Mouse (Mus musculus): ENCODE measurements at regions not wholly inside any gene's neighbourhood (a gene's known extent, or its start where the extent isn't known, plus 50 kb on each side); places are given as distances from the start of the nearest gene placed in this dataset.

DNA sequence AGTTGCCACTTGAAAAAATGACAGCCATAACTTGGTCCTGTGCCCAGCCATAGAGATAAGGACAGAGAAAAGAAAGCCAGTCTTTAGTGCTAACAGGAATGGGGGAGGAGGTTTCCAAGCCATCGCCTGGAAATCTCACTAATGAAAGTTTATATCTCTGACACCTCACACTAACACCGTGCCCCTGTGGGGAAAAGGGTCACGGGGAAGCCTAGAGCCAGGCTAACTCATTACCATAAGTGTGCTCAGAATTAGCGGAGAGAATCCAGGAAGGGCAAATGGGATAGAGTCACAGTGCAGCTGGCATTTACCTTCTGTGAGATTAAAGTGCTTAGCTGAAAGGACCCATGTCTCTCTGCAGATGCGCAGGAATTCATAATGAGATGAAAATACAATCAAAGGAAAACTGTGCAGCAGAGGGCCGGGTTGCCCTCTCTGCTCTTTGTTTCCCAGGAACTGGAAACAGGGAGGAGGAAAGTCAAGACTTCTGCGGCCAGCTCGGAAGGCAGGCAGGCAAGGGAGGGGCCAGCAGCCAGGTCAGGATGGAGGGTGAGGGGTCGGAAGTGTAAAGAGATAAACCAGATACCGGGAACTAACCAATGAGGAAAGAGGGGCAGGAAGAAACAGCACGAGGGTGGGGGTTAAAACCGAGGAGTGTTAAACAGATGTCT lies 945.7 kb upstream of the Car8 start:
- Histone ChIP-seq H3K4me1 (ENCODE audit: insufficient read depth, low read depth, low read length) (no peaks in the 10 kb centered on the region), H3K27me3 (ENCODE audit: insufficient read depth, low read length) (0 out of 2 replicates have a peak, but pooled peaks cover 8% of the 10 kb centered on the region), H3K9me3 (replicated peaks) (no peaks in the 10 kb centered on the region), H3K36me3 (replicated peaks) (no peaks in the 10 kb centered on the region), H3K4me3 (ENCODE audit: low read depth, low read length) (no peak overlapping the region)
- TF ChIP-seq GATA2 (IDR thresholded peaks at IDR 0.05; ENCODE audit: borderline replicate concordance, low read depth, low read length) (no peak), POLR2AphosphoS5 (IDR thresholded peaks at IDR 0.05; ENCODE audit: insufficient replicate concordance, low read depth, low read length) (no peak), TAL1 (conservative IDR thresholded peaks at IDR 0.05; ENCODE audit: low read depth, low read length) (no peak), CTCF (IDR thresholded peaks at IDR 0.05; ENCODE audit: low read depth, low read length) (no peak), GATA1 (IDR thresholded peaks at IDR 0.05; ENCODE audit: borderline replicate concordance, low read length) (no peak)
- no peak for DNase-seq (ENCODE audit: low spot score)
- ATAC-seq (ENCODE audit: extremely low read depth, insufficient number of reproducible peaks, low FRiP score, poor library complexity, severe bottlenecking) = no peak

DNA sequence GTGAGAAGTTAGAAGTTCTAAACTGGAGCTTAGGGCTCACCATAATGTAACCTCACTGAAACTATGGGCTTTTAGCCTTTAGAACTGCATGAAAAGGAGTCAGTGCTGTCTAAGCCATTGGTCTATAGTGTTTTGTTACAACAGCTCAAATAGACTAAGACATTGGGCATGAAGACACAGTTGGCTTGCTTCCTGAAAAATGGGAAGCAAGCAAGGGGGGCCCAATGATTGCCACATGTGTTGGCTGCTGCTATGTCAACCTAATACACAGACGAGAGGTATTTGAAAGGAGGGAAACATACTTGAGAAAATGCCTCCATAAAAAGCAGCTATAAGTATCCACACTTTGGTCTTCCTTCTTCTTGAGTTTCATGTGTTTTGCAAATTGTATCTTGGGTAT lies 935.5 kb upstream of the Car8 start:
- DNase-seq (ENCODE audit: low spot score) (no peak), ATAC-seq (ENCODE audit: extremely low read depth, insufficient number of reproducible peaks, low FRiP score, poor library complexity, severe bottlenecking) (no peak)
- TF ChIP-seq TAL1 (conservative IDR thresholded peaks at IDR 0.05; ENCODE audit: low read depth, low read length) (no peak), POLR2AphosphoS5 (IDR thresholded peaks at IDR 0.05; ENCODE audit: insufficient replicate concordance, low read depth, low read length) (no peak)
- no peak overlapping the region for H3K4me3 ChIP-seq (ENCODE audit: low read depth, low read length)
- no peaks in the 10 kb centered on the region for H3K4me1 ChIP-seq (ENCODE audit: insufficient read depth, low read depth, low read length)
- H3K27me3 ChIP-seq (ENCODE audit: insufficient read depth, low read length) = no peaks in the 10 kb centered on the region
- H3K36me3 ChIP-seq (replicated peaks) = no peaks in the 10 kb centered on the region
- H3K9me3 ChIP-seq (replicated peaks) = no peaks in the 10 kb centered on the region

DNA sequence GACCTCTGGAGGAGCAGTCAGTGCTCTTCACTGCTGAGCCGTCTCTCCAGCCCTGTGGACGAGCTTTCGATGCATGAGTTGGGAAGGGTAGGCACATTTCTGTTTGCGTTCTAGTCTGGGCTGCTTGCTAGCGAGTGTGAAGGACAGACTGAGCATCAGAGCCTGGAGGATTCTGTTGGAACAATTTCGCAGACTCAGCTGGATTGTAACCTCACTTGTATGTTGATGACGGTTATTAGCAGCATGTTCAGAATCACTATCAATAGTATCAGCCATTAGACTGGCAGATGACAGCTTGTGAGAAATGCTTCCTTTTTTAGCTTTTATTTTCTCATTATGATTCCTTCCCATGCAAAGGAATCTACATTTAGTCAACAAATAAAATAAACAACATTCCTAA lies 923.5 kb upstream of the Car8 start:
- Histone ChIP-seq H3K36me3 (replicated peaks) (no peaks in the 10 kb centered on the region), H3K9me3 (replicated peaks) (no peaks in the 10 kb centered on the region), H3K27me3 (ENCODE audit: insufficient read depth, low read length) (no peaks in the 10 kb centered on the region), H3K4me3 (ENCODE audit: low read depth, low read length) (no peak overlapping the region), H3K4me1 (ENCODE audit: insufficient read depth, low read depth, low read length) (no peaks in the 10 kb centered on the region)
- TF ChIP-seq GATA2 (IDR thresholded peaks at IDR 0.05; ENCODE audit: borderline replicate concordance, low read depth, low read length) = no peak
- TF ChIP-seq GATA1 (IDR thresholded peaks at IDR 0.05; ENCODE audit: borderline replicate concordance, low read length) = no peak
- TF ChIP-seq POLR2AphosphoS5 (IDR thresholded peaks at IDR 0.05; ENCODE audit: insufficient replicate concordance, low read depth, low read length) = no peak
- no peak for TF ChIP-seq CTCF (IDR thresholded peaks at IDR 0.05; ENCODE audit: low read depth, low read length)
- TF ChIP-seq TAL1 (conservative IDR thresholded peaks at IDR 0.05; ENCODE audit: low read depth, low read length) = no peak
- ATAC-seq (ENCODE audit: extremely low read depth, insufficient number of reproducible peaks, low FRiP score, poor library complexity, severe bottlenecking) (no peak), DNase-seq (ENCODE audit: low spot score) (no peak)

- TF ChIP-seq TAL1 (conservative IDR thresholded peaks at IDR 0.05; ENCODE audit: low read depth, low read length) (no peak), GATA1 (IDR thresholded peaks at IDR 0.05; ENCODE audit: borderline replicate concordance, low read length) (no peak), CTCF (IDR thresholded peaks at IDR 0.05; ENCODE audit: low read depth, low read length) (no peak), POLR2AphosphoS5 (IDR thresholded peaks at IDR 0.05; ENCODE audit: insufficient replicate concordance, low read depth, low read length) (no peak), GATA2 (IDR thresholded peaks at IDR 0.05; ENCODE audit: borderline replicate concordance, low read depth, low read length) (no peak)
- no peak for DNase-seq (ENCODE audit: low spot score)
- H3K4me1 ChIP-seq (ENCODE audit: insufficient read depth, low read depth, low read length) = no peaks in the 10 kb centered on the region
- no peaks in the 10 kb centered on the region for H3K36me3 ChIP-seq (replicated peaks)
- no peak for ATAC-seq (ENCODE audit: extremely low read depth, insufficient number of reproducible peaks, low FRiP score, poor library complexity, severe bottlenecking)
- H3K27me3 ChIP-seq (ENCODE audit: insufficient read depth, low read length) = no peaks in the 10 kb centered on the region
- no peak overlapping the region for H3K4me3 ChIP-seq (ENCODE audit: low read depth, low read length)
- no peaks in the 10 kb centered on the region for H3K9me3 ChIP-seq (replicated peaks)
Observed at GRCm38 (mm10) chr4:9161814-9162133, 922.9 kb upstream of the Car8 start.

DNA sequence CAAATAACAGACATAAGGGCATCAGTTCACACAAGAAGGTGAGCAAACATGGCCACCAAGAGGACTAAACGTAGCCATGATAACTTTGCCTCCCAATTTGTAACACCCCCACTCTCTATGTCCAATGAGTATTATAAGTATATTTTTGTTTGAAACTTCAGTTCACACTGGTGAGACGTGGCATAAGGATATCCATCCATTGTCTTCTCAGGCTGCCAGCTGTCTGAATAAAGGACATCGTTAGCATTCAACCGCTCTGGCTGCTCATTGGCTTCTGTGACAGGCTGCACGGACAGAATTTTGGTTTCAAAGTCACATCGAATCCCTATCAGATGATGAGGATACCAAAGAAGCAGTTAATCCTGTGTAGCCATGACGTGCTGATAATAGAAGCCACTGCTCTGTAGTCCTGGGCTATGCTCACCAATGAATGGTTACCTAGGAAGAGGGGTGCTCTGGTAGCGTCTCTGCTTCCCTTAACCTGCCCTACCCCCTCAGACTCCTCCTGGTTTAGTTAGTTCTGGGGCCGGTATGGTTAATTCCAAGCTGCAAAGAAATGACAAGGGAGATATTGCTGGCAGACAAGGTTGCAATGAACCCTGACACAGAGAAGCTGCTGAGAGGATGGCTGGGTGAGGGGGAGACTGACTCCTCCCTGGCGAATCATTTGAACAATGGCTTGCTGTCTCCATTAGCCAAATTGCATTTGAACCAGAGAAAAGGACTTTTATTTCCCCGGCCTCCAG lies 922.4 kb upstream of the Car8 start:
- Histone ChIP-seq H3K9me3 (replicated peaks) (no peaks in the 10 kb centered on the region), H3K27me3 (ENCODE audit: insufficient read depth, low read length) (no peaks in the 10 kb centered on the region), H3K4me3 (ENCODE audit: low read depth, low read length) (no peak overlapping the region), H3K4me1 (ENCODE audit: insufficient read depth, low read depth, low read length) (no peaks in the 10 kb centered on the region), H3K36me3 (replicated peaks) (no peaks in the 10 kb centered on the region)
- no peak for DNase-seq (ENCODE audit: low spot score)
- ATAC-seq (ENCODE audit: extremely low read depth, insufficient number of reproducible peaks, low FRiP score, poor library complexity, severe bottlenecking) = no peak
- TF ChIP-seq GATA2 (IDR thresholded peaks at IDR 0.05; ENCODE audit: borderline replicate concordance, low read depth, low read length) (no peak), GATA1 (IDR thresholded peaks at IDR 0.05; ENCODE audit: borderline replicate concordance, low read length) (no peak), TAL1 (conservative IDR thresholded peaks at IDR 0.05; ENCODE audit: low read depth, low read length) (no peak), POLR2AphosphoS5 (IDR thresholded peaks at IDR 0.05; ENCODE audit: insufficient replicate concordance, low read depth, low read length) (no peak)

- no peak for TF ChIP-seq POLR2AphosphoS5 (IDR thresholded peaks at IDR 0.05; ENCODE audit: insufficient replicate concordance, low read depth, low read length)
- no peak for TF ChIP-seq TAL1 (conservative IDR thresholded peaks at IDR 0.05; ENCODE audit: low read depth, low read length)
- no peak for TF ChIP-seq GATA1 (IDR thresholded peaks at IDR 0.05; ENCODE audit: borderline replicate concordance, low read length)
- TF ChIP-seq GATA2 (IDR thresholded peaks at IDR 0.05; ENCODE audit: borderline replicate concordance, low read depth, low read length) = no peak
- no peak for ATAC-seq (ENCODE audit: extremely low read depth, insufficient number of reproducible peaks, low FRiP score, poor library complexity, severe bottlenecking)
- DNase-seq (ENCODE audit: low spot score) = no peak
- Histone ChIP-seq H3K36me3 (replicated peaks) (no peaks in the 10 kb centered on the region), H3K4me3 (ENCODE audit: low read depth, low read length) (no peak overlapping the region), H3K4me1 (ENCODE audit: insufficient read depth, low read depth, low read length) (no peaks in the 10 kb centered on the region), H3K9me3 (replicated peaks) (no peaks in the 10 kb centered on the region; the same call in 1 of the 2 replicates), H3K27me3 (ENCODE audit: insufficient read depth, low read length) (no peaks in the 10 kb centered on the region)
Observed at GRCm38 (mm10) chr4:9147732-9148131, 908.9 kb upstream of the Car8 start.
